Mouse (Mus musculus): ENCODE results near the gene Add3. TPM values are rescaled to one million over a fixed set of nuclear protein-coding genes. Genes with fewer than 3 reads are reported as not detected.

Gene Add3
- total and polyA plus RNA-seq, 3 experiments, result 14.0 to 52.9 TPM; not detected in 1

GRCm38 (mm10) chr19:53142190-53143107 lies 2.2 kb downstream of the Add3 start:
- H3K36me3 ChIP-seq (ENCODE audit: control insufficient read depth in 1 of 2, insufficient read depth in 2 of 2, low read length in 2 of 2), result peaks cover 0 to 15% of the 10 kb centered on the region in 2 experiments; a peak in 2 of 4 replicates
- H3K4me1 ChIP-seq (ENCODE audit: control insufficient read depth in 1 of 2, insufficient read depth in 2 of 2, low read length in 2 of 2), result peaks cover 0 to 7% of the 10 kb centered on the region in 2 experiments; a peak in 3 of 4 replicates
- H3K9ac ChIP-seq (ENCODE audit: control insufficient read depth, low read depth, low read length, poor library complexity, severe bottlenecking), result peak overlapping the region; percentile 70
- H3K4me3 ChIP-seq (ENCODE audit: control insufficient read depth in 1 of 2, insufficient read depth in 1 of 2, low read depth in 2 of 2, low read length in 2 of 2), result peak overlapping the region; percentile 85 to 87
- H3K27ac ChIP-seq (ENCODE audit: control insufficient read depth, low read depth, low read length), result peak overlapping the region; percentile 27; the same call in 1 of the 2 replicates
- TF ChIP-seq EP300 (IDR thresholded peaks at IDR 0.05; ENCODE audit: low read depth in 1 of 2, low read length in 2 of 2) (no peak), GATA1 (IDR thresholded peaks at IDR 0.05; ENCODE audit: low read depth, low read length) (no peak), CHD1 (IDR thresholded peaks at IDR 0.05; ENCODE audit: low read depth, low read length) (no peak), MXI1 (IDR thresholded peaks at IDR 0.05; ENCODE audit: low read depth, low read length) (0 out of 2 replicates have a peak, but pooled peaks have one; percentile 16), POLR2A (IDR thresholded peaks at IDR 0.05; ENCODE audit: control insufficient read depth in 1 of 2, insufficient read depth in 1 of 2, low read depth in 1 of 2, low read length in 2 of 2, poor library complexity in 1 of 2) (peak; percentile 91 to 94), MYC (IDR thresholded peaks at IDR 0.05; ENCODE audit: low read depth, low read length) (0 out of 2 replicates have a peak, but pooled peaks have one; percentile 42), NRF1 (IDR thresholded peaks at IDR 0.05; ENCODE audit: insufficient read depth, low read depth, low read length, poor library complexity, severe bottlenecking) (no peak), USF1 (IDR thresholded peaks at IDR 0.05; ENCODE audit: low read depth, low read length) (0 out of 2 replicates have a peak, but pooled peaks have one; percentile 15), POLR2AphosphoS2 (IDR thresholded peaks at IDR 0.05; ENCODE audit: low read length) (peak; percentile 76; the same call in 1 of the 2 replicates), ZNF384 (IDR thresholded peaks at IDR 0.05; ENCODE audit: low read depth, low read length) (0 out of 2 replicates have a peak, but pooled peaks have one; percentile 6), MAZ (IDR thresholded peaks at IDR 0.05; ENCODE audit: low read depth, low read length) (peak; percentile 76; the same call in 1 of the 2 replicates), TBP (IDR thresholded peaks at IDR 0.05; ENCODE audit: low read depth, low read length) (peak; percentile 50), MYB (IDR thresholded peaks at IDR 0.05; ENCODE audit: low read depth, low read length) (0 out of 2 replicates have a peak, but pooled peaks have one; percentile 5), MAFK (IDR thresholded peaks at IDR 0.05; ENCODE audit: borderline replicate concordance, low read depth, low read length) (no peak), USF2 (IDR thresholded peaks at IDR 0.05; ENCODE audit: borderline replicate concordance in 1 of 2, insufficient read depth in 1 of 2, low read depth in 1 of 2, low read length in 2 of 2) (no peak), ZMIZ1 (IDR thresholded peaks at IDR 0.05; ENCODE audit: low read depth, low read length) (peak; percentile 81), ELF1 (IDR thresholded peaks at IDR 0.05; ENCODE audit: low read depth, low read length) (peak; percentile 51), TAL1 (IDR thresholded peaks at IDR 0.05; ENCODE audit: low read length) (no peak), MEF2A (IDR thresholded peaks at IDR 0.05; ENCODE audit: extremely low read depth, insufficient replicate concordance, low read depth, low read length, poor library complexity, severe bottlenecking) (no peak), CTCF (IDR thresholded peaks at IDR 0.05 in 2 of 3, conservative IDR thresholded peaks at IDR 0.05 in 1 of 3; ENCODE audit: control insufficient read depth in 1 of 3, insufficient read depth in 1 of 3, low read depth in 2 of 3, low read length in 3 of 3, poor library complexity in 1 of 3, severe bottlenecking in 1 of 3) (peak in 2 of 3 experiments; percentile 28 to 38; a peak in 5 of 6 replicates), RCOR1 (IDR thresholded peaks at IDR 0.05; ENCODE audit: low read depth, low read length) (no peak), NELFE (IDR thresholded peaks at IDR 0.05; ENCODE audit: low read depth, low read length) (peak; percentile 90), MAX (IDR thresholded peaks at IDR 0.05; ENCODE audit: low read length) (peak; percentile 47; the same call in 1 of the 2 replicates), SIN3A (IDR thresholded peaks at IDR 0.05; ENCODE audit: low read length) (no peak), HCFC1 (IDR thresholded peaks at IDR 0.05; ENCODE audit: low read depth, low read length) (peak; percentile 49; the same call in 1 of the 2 replicates), JUND (IDR thresholded peaks at IDR 0.05; ENCODE audit: low read depth, low read length) (no peak), ZKSCAN1 (IDR thresholded peaks at IDR 0.05; ENCODE audit: low read depth, low read length) (no peak), KAT2A (conservative IDR thresholded peaks at IDR 0.05; ENCODE audit: low read depth, low read length) (no peak), UBTF (IDR thresholded peaks at IDR 0.05; ENCODE audit: borderline replicate concordance, insufficient read depth, low read depth, low read length) (0 out of 2 replicates have a peak, but pooled peaks have one; percentile 70), POLR2AphosphoS5 (IDR thresholded peaks at IDR 0.05; ENCODE audit: borderline replicate concordance, low read depth, low read length) (no peak), RAD21 (IDR thresholded peaks at IDR 0.05; ENCODE audit: low read depth, low read length) (no peak)
- H3K79me2 ChIP-seq (ENCODE audit: control insufficient read depth, insufficient read depth, low read length, poor library complexity), result peaks cover 5% of the 10 kb centered on the region; the same call in 1 of the 2 replicates
- no peaks in the 10 kb centered on the region for H3K9me3 ChIP-seq (replicated peaks; ENCODE audit: insufficient read depth, low read length)
- H3K27me3 ChIP-seq (ENCODE audit: control insufficient read depth in 1 of 2, insufficient read depth in 2 of 2, low read length in 2 of 2), result peaks cover 5 to 18% of the 10 kb centered on the region in 2 experiments
- DNase-seq (ENCODE audit: low read depth, low spot score), result peak; percentile 100
